Mouse (Mus musculus): ENCODE measurements at regions not wholly inside any gene's neighbourhood (a gene's known extent, or its start where the extent isn't known, plus 50 kb on each side); places are given as distances from the start of the nearest gene placed in this dataset.

DNA sequence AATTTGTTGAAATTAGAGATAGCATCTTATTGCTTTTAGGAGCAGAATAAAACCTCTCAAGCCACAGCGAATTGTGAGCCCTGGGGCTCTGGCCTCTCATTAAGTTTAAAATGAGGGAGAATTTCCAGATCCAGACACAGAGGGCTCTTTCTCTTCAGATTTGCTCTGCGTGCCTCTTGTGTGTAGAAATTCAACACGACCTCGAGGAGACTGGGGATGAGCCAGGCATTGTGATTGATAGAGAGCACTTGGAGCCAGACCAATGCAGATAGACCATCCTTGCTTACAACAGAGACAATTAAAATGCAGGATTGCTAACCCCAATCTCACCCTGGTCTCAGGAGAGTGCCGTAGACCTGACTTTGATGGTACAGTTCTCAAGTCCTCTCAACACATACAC, 121.9 kb upstream of the Gas1 start:
- TF ChIP-seq POLR2A (IDR thresholded peaks at IDR 0.05; ENCODE audit: extremely low read depth, insufficient read depth, low read length) (no peak), CTCF (IDR thresholded peaks at IDR 0.05; ENCODE audit: extremely low read depth, insufficient read depth, low read length) (no peak)
